Mouse (Mus musculus): Measurements from ENCODE around the gene Ascl5.
A peak's percentile ranks its signal among the peaks of the same experiment; 100 is the strongest.

Gene Ascl5

DNA sequence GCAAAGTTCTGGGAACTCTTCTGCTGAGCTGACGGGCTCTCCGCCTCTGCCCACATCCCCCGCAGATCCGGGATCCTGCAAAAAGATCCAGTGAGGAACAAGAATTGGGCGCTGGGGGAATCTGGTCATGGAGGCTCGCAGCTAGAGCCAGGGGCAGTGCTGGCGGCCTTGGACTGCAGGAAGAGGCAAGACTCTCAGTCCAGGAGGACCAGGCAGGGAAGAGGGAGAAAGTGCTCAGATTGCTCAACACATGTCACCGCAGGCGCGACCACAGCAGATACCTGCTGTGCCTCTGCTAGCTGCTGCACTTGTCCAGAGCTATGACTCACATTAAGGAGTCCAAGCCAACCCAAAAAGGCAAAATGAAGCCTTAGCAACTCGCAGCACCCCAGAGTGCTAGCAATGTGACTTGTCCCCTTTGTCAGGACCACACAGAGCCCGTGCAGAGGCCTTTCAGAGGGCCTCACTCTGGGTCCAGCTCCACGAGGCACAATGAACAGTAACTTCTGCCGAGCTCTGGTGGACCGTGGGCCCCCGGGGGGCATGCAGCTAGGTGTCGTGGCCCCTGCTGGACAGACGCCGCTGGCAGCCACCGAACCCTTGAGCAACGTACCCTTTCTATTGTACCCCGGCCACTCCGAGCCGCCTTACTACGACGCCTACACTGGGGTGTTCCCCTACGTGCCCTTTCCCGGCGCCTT, at the start of gene Ascl5:
Ascl5 (plus strand) TSS at position 493 of the 701 bp plus-strand sequence.
- no peak for DNase-seq (ENCODE audit: low read depth, low spot score)

- no peak for DNase-seq (ENCODE audit: low read depth, low spot score)
Measured at GRCm38 (mm10) chr1:136001438-136001837, 49.2 kb upstream of the Ascl5 start.

GRCm38 (mm10) chr1:136006292-136006748, 44.3 kb upstream of the Ascl5 start, which contains the start of gene Igfn1:
Igfn1 (minus strand) TSS chr1:136006342.
- DNase-seq (ENCODE audit: low read depth, low spot score), result no peak

- DNase-seq (ENCODE audit: low read depth, low spot score), result peak; percentile 80
Measured at GRCm38 (mm10) chr1:136007211-136008158, 43.1 kb upstream of the Ascl5 start, which contains the start of gene Tmem9. Tmem9 (plus strand) TSS chr1:136008150.

DNA sequence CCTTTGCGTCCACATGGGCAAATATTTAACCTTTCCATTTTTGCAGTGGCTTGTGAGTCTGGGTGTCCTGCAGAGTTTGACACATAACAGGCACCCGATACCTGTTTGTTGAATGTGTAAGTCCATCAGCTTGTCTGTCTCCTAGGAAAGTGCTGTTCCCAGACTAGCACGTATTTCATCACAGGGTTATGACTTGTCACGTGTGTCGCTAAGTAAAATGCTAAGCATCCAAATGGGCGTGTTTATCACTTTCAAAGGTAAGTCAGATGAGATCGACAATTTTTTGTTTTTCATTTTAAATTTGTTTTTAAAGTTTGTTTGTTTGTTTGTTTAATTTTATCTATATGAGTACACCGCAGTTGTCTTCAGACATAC, 42.5 kb upstream of the Ascl5 start:
- no peak for DNase-seq (ENCODE audit: low read depth, low spot score)

DNA sequence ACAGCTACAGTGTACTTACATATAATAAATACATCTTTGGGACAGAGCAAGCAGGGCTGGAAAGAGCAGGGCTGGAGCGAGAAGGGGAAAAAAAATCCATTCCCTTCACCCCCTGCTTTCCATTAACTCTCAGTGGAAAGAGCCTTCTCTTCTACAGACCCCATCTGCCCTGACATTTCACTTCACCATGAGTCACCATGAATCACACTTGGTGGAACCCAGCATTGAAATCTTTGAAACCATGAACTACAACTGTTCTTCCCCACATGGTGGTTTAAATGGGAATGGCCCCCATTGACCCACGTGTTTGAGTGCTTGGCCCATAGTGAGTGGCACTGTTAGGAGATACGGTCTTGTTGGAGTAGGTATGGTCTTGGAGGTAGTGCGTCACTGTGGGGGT, 40.4 kb upstream of the Ascl5 start:
- no peak for DNase-seq (ENCODE audit: low read depth, low spot score)

DNA sequence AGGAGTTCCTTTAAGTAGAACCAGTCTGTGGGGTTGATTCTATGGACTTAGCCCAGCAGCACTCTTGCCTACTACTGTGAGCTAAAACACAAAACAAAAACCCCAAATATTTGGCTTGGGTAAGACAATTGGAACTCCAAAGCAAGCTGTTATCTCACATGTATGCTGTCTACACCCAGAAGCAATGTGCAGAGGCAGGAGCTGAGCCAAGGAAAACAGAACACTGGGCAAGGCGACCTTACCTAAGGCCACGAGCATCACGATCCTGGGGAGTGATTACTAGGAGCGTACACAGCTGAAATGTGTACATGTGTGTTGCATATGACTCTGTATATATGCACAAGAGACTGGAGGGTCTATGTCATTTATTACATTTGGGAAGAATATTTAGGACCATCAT, 37.1 kb upstream of the Ascl5 start:
- no peak for DNase-seq (ENCODE audit: low read depth, low spot score)

DNA sequence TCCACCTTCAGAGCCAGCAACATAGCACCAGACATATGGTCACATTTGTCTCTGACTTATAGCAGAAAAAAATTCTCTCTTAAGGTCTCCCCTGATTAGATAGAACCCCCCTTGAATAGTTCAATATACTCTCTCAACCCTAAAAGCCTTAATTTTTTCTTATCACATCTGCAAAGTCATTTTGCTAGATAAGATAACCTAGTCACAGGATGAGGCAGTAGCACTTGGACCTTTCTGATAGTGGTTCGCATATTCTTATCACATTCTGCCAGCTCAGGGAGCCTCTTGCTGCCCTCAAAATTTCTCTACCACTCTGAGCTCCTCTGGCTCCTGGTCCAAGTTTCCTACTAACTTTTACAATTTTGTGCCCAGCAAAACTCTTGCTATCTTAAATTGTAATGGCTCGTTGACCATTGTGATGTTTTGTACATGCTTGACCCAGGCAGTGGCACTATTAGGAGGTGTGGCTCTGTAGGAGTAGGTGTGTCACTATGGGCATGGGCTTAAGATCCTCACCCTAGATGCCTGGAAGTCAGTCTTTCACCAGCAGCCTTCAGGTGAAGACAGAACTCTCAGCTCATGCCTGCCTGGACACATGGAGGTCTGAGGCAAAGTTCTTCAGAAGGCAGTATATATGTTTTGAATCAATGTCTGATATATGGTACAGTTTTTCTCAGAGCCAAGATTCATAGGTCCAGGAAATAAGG, 35.7 kb upstream of the Ascl5 start:
- DNase-seq (ENCODE audit: low read depth, low spot score), result no peak

GRCm38 (mm10) chr1:136017307-136017706, 33.3 kb upstream of the Ascl5 start:
- DNase-seq (ENCODE audit: low read depth, low spot score), result no peak

DNA sequence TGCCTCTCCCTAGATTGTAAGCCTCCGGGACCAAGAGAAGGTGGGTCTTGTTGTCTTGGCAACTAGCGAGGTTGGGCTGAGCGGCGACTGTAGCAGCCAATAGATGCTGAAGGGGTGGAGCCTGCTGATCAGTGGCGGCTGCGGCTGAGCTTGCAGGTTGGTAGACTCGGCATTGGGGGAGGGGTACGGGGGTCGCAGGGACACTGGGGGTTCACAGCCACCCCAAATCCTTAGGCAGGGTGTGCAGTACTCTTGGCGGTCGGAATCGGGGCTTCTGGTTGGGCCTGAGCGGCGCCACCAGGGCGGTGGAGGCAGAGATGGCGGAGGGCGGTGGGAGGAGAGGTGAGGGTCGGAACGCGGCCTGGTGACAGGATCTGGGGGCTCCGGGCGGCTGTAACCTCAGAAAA, 32.7 kb upstream of the Ascl5 start:
- peak; percentile 83 for DNase-seq (ENCODE audit: low read depth, low spot score)

DNA sequence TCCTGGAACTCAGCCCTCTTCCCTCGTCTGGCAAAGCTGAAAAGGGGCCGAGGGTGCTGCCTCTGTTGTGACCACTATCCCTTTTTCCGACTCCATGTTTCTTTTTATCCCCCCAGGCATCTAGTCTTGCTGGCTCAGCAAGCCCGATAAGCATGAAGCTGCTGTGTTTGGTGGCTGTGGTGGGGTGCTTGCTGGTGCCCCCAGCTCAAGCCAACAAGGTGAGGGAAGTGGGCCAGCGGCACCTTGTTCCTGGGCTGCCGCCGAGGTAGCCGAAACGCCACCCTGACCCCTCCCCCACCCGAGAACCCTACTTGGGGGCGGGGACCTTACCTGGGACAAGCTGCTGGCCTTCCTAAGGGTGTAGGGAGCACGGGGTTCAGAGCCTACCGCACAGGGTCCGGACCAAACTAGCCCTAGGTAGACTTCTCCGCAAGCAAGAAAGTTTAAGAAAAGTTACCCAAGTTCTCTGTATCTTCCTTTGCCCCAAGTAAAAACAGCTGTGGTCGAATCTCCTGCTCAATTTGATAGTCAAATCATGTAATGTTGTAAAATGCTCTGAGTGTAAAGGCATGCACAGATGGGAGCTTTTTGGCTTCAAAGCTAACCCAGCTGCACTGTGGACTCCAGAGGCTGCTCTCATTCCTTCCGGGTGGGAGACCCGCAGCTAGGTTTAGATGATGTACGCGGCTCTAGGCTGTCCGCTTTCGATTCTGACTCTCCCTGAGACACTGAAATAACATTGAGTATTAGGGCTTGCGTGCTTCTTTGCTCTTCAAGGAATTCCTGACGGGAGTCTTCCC, 32.0 kb upstream of the Ascl5 start:
- no peak for DNase-seq (ENCODE audit: low read depth, low spot score)

- DNase-seq (ENCODE audit: low read depth, low spot score), result no peak
Measured at GRCm38 (mm10) chr1:136030201-136030600, 20.4 kb upstream of the Ascl5 start.

GRCm38 (mm10) chr1:136031697-136032096, 18.9 kb upstream of the Ascl5 start:
- DNase-seq (ENCODE audit: low read depth, low spot score), result no peak

DNA sequence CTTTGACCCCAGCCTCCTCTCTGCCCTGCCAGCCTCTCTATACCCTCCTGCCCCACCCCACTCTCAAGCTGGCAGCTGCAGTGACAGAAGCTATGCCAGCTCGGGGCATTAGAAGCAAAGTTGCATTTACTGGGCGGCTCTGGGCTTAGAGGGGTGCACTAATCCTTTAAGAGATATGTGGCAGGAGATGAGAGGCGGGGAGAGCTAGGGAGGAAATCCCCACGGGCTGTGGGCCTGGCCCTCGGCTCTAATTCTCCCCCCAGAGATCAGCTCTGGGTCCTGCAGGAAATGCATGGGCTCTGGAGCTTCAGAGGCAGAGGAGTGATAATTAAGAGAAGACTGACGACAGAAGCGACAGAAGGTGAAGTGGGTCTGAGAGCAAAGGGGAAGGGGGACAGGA, 17.6 kb upstream of the Ascl5 start:
- DNase-seq (ENCODE audit: low read depth, low spot score), result peak; percentile 72

GRCm38 (mm10) chr1:136038746-136039538, 11.7 kb upstream of the Ascl5 start:
- no peak for DNase-seq (ENCODE audit: low read depth, low spot score)

DNA sequence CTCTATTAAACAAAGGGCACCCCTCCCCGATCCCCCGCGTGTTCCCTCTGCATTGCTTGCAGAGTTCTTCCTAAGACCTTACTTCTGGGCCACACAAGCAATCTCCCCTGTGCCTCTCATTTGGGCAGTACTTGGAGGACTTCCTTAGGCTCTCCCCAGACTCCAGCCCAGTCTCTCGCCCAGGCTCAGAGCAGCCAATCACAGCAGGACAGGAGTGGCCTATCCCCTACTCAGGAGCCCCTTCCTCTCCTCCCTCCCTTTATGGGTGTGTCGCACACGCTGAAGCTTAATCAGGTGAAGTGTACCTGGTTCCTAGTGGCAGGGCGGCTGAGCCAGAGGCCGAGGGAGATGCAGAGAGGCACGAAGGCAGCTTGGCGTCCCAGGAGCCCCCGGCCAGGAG, 10.2 kb upstream of the Ascl5 start:
- no peak for DNase-seq (ENCODE audit: low read depth, low spot score)

DNA sequence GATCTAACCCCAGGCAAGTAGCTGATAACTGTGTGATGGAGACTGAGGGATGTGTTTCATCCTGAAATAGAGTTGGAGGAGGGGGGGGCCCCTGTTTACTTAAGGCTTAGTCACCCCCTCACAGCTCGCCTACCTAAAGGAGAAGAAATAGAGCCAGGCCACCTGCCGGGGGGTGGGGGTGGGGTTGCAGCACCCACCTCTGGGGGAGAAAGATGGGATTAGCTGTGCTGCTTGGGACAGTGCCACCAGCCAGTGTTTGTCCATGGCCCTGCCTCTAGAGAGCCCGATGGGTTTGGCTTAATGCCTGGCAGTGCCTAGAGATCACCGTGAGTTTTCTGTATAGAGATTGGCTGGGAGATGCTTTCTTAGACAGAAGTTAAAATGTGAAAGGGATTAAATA, 9.7 kb upstream of the Ascl5 start:
- no peak for DNase-seq (ENCODE audit: low read depth, low spot score)

- no peak for DNase-seq (ENCODE audit: low read depth, low spot score)
Measured at GRCm38 (mm10) chr1:136045774-136046173, 4.8 kb upstream of the Ascl5 start.

- no peak for DNase-seq (ENCODE audit: low read depth, low spot score)
Measured at GRCm38 (mm10) chr1:136047432-136047831, 3.2 kb upstream of the Ascl5 start.

DNA sequence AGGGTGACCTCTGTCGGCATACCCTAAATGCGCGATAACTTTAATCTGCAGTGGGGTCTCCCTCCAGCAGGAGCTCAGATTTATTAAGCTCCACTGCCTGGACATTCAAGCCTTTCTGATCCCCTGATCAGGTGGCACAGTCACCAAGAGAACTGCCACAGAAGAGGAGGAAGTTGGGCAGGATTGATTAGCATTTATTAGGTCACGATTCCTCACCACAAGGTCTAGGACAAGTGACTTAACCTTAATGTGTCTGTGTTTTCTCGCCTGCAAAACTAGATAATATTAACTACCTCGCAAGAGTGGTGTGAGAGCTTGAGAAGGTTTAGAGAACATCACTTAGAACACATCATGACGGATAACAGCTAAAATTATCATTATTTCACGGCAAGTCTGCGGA, 2.7 kb upstream of the Ascl5 start:
- no peak for DNase-seq (ENCODE audit: low read depth, low spot score)

DNA sequence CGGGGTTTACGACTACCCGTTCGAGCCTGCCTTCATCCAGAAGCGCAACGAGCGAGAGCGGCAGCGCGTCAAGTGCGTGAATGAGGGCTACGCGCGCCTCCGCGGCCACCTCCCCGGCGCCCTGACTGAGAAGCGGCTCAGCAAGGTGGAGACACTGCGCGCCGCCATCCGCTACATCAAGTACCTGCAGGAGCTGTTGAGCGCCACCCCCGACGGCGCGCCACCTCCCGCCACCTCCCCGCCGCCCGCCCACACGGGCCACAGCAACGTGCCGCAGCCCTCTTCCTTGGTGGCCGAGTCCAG, 360 bp downstream of the Ascl5 start:
- no peak for DNase-seq (ENCODE audit: low read depth, low spot score)

Data from retina, adult 2 months (tissue).